Mouse (Mus musculus) lung, adult 18-20 months (tissue): ENCODE measurements around the gene Nos2.
"Not testable (repeated sequence)": the region's sequence is repeated elsewhere in the genome, so short reads cannot be mapped to it uniquely, and the experiment has no call there.

ENCODE experiments used
- DNase-seq, 2 experiments: peaks; one replicate each; pipeline ENCODE4 v3.0.0; 2022; ENCODE audit warnings: mixed read lengths in 2 of 2

Gene Nos2

GRCm38 (mm10) chr11:78990875-78991543 is 70.4 kb downstream of the Nos2 start:
- peak in 1 of 2 experiments; percentile 29 for DNase-seq

- no peak for DNase-seq
These were observed 78.5 kb downstream of the Nos2 start for GRCm38 (mm10) chr11:78999118-78999517.

- DNase-seq: no peak
These were observed 81.3 kb downstream of the Nos2 start for GRCm38 (mm10) chr11:79001871-79002270.

GRCm38 (mm10) chr11:79002551-79002951 is 82.0 kb downstream of the Nos2 start:
- peak; percentile 62 to 76 for DNase-seq

- peak; percentile 29 to 51 for DNase-seq
These were observed 82.6 kb downstream of the Nos2 start for GRCm38 (mm10) chr11:79003053-79003768.

- DNase-seq: no peak
These were observed 83.4 kb downstream of the Nos2 start for GRCm38 (mm10) chr11:79003769-79004638.

GRCm38 (mm10) chr11:79005578-79006394 is 85.2 kb downstream of the Nos2 start:
- DNase-seq: no peak

- no peak for DNase-seq
These were observed 85.8 kb downstream of the Nos2 start for GRCm38 (mm10) chr11:79006417-79006816.

- DNase-seq: not testable (repeated sequence)
These were observed 86.8 kb downstream of the Nos2 start for GRCm38 (mm10) chr11:79007356-79007755.

- DNase-seq: no peak
These were observed 87.6 kb downstream of the Nos2 start for GRCm38 (mm10) chr11:79008007-79008775.

GRCm38 (mm10) chr11:79008891-79009290 is 88.3 kb downstream of the Nos2 start:
- DNase-seq: no peak
